Mouse (Mus musculus) embryo, embryonic 11.5 days (tissue): ENCODE measurements at regions not wholly inside any gene's neighbourhood (a gene's known extent, or its start where the extent isn't known, plus 50 kb on each side); places are given as distances from the start of the nearest gene placed in this dataset.

ENCODE experiments used
- DNase-seq: peaks from one replicate; pipeline ENCODE4 v3.0.0-alpha.2; 2012; ENCODE audit warnings: low read depth, low spot score

- no peak for DNase-seq
Measured at GRCm38 (mm10) chr16:31598409-31598988, 64.7 kb upstream of the Dlg1 start.

- no peak for DNase-seq
Measured at GRCm38 (mm10) chr16:31598989-31599421, 64.2 kb upstream of the Dlg1 start.

- DNase-seq, result no peak
Measured at GRCm38 (mm10) chr16:31601278-31601677, 62.0 kb upstream of the Dlg1 start.

- DNase-seq, result no peak
Measured at GRCm38 (mm10) chr16:31603185-31603584, 60.1 kb upstream of the Dlg1 start.

- no peak for DNase-seq
Measured at GRCm38 (mm10) chr16:31606389-31607177, 56.7 kb upstream of the Dlg1 start.

- no peak for DNase-seq
Measured at GRCm38 (mm10) chr16:31608964-31609363, 54.3 kb upstream of the Dlg1 start.

GRCm38 (mm10) chr16:31609394-31610172 lies 53.7 kb upstream of the Dlg1 start:
- no peak for DNase-seq
